Mouse (Mus musculus): ENCODE results near the gene Dctn2.

The Dctn2 gene

DNA sequence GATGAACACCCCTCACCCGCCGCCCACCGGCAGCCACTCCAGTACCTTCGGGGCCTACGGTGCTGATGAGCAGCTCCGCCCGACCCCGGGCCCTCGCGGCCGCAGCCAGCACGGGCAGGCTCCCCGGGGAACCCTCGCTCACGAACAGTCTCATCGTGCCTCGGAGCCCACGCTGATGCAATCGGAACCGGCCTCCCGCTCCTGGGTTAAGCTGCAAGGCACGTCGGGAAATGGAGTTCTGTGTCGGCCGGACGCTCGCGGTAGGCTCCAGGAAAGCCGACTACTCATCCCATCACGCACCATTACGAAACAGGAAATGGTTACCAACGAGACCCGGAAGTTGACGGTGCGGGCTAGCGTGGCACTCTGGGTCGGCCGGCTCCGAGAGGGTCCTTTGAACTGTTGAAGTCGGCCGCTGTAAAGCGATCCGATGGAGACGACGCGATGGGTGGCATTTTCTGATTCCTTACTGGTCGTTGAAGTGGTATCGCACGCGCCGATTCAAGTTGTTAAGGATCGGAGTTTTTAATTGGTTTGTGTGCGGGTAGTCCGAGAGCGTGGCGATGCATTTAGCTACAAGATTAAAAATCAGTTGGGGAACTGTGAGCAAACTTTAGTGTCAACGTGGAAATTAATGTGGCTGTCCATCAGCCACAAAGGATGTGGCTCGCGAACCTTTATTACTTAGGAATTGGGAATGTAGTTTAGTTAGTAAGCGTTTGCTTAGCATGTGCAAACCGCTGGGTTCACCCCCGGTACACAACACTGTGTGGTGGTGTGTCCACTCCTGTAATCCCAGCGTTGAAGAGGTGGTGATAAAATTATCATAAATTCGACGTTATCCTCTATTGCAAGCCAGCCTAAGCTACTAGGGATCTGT, 45.5 kb downstream of the Dctn2 start, which contains the start of gene Mars:
TSS of gene Mars (minus strand) at position 311 of the 880 bp plus-strand sequence.
- intact Hi-C loops (cut with DNase I): loop anchor here (2.0 to 5.0 kb wide), 2 partner anchors 21 to 44 kb away; partner anchors contain the start of gene Dctn2

DNA sequence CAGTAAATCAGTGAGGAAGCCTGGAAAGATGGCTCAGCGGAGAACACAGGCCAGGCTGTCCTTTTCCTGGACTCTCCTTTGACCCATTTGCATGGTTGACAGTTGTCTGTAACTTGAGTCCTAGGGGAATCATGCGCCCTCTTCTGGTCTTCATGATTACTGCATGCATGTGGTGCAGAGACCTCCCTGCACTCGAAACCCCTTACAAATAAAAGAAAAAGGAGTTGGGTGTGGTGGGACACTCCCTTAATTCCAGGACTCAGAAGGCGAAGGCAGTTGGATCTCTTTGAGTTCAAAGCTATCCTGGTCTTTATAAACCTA, 46.1 kb downstream of the Dctn2 start:
- intact Hi-C loops (cut with DNase I): loop anchor here (5.0 kb wide), 1 partner anchor 45 kb away; the partner anchor contains the start of gene Dctn2

DNA sequence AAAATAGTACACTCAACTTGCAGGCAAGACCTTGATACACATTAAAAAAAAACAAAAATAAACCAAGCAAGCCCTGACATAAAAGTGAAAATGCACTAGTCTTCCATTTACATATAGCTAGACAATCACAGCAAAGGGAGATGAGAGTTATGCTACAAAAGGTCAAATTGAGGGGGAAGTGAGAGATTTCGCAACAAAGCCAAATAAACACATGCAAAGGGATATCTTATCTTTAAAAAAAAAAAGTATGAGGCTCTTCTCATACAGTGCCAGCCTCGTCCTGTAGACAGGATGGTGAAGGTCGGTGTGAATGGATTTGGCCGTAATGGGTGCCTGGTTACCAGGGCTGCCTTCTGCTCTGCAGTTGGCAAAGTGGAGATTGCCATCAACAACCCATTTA, 46.7 kb downstream of the Dctn2 start:
- intact Hi-C loops (cut with DNase I): loop anchor here (5.0 kb wide), 1 partner anchor 46 kb away; the partner anchor contains the start of gene Dctn2

DNA sequence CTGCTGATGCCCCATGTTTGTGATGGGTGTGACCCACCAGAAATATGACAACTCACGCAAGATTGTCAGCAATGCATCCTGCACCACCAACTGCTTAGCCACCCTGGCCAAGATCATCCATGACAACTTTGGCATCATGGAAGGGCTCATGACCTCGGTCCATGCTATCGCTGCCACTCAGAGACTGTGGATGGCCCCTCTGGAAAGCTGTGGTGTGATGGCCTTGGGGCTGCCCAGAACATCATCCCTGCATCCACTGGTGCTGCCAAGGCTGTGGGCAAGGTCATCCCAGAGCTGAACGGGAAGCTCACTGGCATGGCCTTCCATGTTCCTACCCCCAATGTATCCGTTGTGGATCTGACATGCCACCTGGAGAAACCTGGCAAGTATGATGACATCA, 47.3 kb downstream of the Dctn2 start:
- intact Hi-C loops (cut with DNase I): loop anchor here (5.0 kb wide), 1 partner anchor 46 kb away; the partner anchor contains the start of gene Dctn2

DNA sequence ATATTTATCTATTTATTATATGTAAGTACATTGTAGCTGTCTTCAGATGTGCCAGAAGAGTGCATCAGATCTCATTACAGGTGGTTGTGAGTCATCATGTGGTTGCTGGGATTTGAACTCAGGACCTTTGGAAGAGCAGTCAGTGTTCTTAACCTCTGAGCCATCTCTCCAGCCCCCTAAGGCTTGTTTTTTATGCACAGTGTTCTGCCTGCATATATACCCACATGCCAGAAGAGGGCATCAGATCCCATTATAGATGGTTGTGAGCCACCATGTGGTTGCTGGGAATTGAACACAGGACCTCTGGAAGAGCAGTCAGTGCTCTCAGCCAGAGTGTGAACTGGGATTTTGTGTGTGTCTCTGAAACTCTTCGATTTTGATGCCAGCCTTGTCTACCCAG, 48.8 kb downstream of the Dctn2 start:
- intact Hi-C loops (cut with DNase I): loop anchor here (5.0 kb wide), 1 partner anchor 48 kb away; the partner anchor contains the start of gene Dctn2

- intact Hi-C loops (cut with DNase I): no loop called here
Observed at GRCm38 (mm10) chr10:127317277-127317676, 51.1 kb downstream of the Dctn2 start.

DNA sequence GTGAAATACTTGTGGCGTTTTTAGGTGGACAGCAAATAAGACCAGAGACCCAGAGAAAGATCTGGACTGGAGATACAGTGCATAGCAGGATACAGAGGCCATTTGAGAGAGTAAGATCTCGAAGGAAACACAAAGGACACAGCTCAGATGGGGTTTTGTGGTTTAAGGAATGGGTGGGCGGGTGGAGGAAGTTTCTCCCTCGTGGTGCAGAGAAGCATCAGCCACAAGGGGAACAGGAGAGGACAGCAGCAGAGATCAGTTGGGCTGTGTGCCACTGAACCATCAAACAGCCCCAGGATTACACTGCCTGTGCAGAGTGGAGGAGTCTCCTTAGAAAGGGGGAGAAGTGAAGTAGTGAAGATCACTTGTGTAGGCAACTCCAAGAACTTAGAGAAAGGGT, 51.8 kb downstream of the Dctn2 start:
- intact Hi-C loops (cut with DNase I): no loop called here

GRCm38 (mm10) chr10:127319969-127320368, 53.8 kb downstream of the Dctn2 start:
- intact Hi-C loops (cut with DNase I): no loop called here

DNA sequence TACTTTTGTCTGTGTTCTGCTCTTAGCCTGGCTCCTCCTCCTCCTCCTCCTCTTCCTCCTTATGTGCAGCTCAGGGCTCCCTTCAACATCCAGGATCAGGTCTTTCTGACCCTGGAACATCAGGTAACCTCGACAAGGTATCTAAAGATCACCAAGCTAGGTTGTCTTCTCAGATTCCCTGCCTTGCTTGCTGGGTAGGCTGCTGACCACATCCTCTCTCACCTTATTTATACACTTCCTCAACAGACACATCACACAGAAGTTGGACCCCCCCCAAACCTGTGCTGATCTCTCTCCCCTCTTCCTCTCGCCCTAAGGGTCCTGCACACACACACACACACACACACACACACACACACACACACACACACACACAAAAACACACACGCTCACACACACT, 55.5 kb downstream of the Dctn2 start, which contains the start of gene Arhgap9:
TSS of gene Arhgap9 (plus strand) at position 344 of the 400 bp plus-strand sequence.
- intact Hi-C loops (cut with DNase I): no loop called here

GRCm38 (mm10) chr10:127322178-127322577, 56.0 kb downstream of the Dctn2 start:
- intact Hi-C loops (cut with DNase I): no loop called here

DNA sequence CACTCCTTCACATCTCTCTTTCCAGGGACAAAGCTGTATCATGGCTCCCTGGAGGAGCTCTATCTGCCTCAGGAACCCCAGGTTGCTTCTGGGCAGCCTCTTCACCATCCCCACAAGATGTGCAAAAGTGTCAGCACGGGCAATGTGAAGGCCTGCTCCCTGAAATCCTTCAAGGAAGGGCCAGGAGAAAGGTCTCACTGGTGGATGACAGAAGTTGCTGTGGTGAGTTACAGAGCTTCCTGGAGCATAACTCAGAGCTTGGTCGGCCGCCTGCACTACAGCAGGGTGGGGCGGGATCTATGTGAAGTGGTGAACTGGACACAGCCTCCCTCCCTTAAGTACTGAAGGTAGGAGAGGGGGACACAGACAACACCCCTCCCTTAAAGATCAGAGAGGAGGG, 56.5 kb downstream of the Dctn2 start:
- intact Hi-C loops (cut with DNase I): no loop called here

- intact Hi-C loops (cut with DNase I): no loop called here
Observed at GRCm38 (mm10) chr10:127323131-127323855, 57.1 kb downstream of the Dctn2 start.

DNA sequence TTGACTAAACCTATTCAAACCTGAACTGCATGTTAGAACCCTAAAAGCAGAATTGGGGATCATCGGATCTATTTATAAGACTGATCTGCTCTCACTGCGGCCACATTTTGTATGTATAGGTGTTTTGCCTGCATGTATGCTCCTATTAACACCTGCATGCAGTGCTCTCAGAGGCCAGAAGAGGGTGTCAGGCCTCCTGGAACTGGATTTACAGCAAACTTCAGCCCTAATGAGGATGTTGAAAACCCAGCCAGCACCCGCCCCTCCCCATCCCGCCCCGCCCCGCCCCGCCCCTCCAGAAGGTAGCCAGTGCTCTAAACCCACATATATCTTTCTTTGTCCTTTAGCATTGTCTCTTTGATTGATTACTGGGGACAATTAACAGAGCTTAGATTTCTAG, 58.3 kb downstream of the Dctn2 start:
- intact Hi-C loops (cut with DNase I): no loop called here

- intact Hi-C loops (cut with DNase I): loop anchor here (5.0 kb wide), 1 partner anchor 148 kb away; no protein-coding TSS in a partner anchor
Observed at GRCm38 (mm10) chr10:127325454-127326016, 59.4 kb downstream of the Dctn2 start.

GRCm38 (mm10) chr10:127326017-127326801, 60.0 kb downstream of the Dctn2 start:
- intact Hi-C loops (cut with DNase I): loop anchor here (5.0 kb wide), 1 partner anchor 149 kb away; no protein-coding TSS in a partner anchor

- intact Hi-C loops (cut with DNase I): loop anchor here (5.0 kb wide), 1 partner anchor 150 kb away; no protein-coding TSS in a partner anchor
Observed at GRCm38 (mm10) chr10:127326828-127327227, 60.7 kb downstream of the Dctn2 start.

DNA sequence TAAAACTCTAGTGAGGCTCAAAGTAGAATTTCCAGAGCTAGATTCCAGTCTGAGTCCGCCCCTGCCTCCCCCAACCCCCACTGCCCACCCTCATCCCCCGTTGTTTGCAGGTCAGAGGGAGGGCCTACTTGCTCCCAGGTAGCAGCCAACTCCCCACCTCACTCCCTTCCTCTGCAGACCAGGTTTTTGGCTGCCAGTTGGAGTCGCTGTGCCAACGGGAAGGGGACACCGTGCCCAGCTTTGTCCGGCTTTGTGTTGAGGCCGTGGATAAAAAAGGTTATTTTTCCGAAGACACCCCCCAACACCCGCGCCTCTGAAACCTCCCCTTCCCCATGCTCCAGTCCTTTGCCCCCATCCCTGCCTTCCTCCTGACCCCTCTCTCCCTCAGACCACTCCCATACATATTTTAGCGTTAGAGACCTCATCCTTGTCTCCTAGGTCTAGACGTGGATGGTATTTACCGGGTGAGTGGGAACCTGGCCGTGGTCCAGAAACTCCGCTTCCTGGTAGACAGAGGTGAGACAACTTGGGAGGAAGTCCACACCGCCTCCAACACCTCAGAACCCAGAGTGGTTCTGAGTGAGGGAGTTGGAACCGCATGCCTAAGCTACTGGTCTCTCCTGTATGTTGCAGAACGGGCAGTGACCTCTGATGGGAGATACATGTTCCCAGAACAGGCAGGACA, 61.4 kb downstream of the Dctn2 start:
- intact Hi-C loops (cut with DNase I): loop anchor here (5.0 kb wide), 1 partner anchor 150 kb away; no protein-coding TSS in a partner anchor

DNA sequence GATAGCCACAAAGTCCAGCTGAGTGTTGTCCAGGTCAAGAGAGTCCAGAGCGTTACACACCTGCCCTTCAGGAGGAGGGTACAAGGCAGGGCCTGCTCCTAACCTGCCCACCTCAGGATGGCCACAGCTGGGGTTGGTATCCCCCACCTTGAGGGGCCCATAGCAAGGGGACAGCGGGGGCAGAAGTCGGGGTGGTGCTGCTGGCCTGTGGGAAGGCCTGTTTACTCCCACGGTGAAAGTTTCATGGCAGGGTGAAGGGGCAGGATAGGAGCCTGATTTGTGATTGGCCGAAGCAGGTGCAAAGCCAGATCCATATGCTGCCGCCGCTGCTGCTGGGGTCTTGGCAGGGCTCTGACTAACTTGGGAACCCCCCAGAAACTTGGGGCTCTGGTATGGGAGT, 64.0 kb downstream of the Dctn2 start:
- intact Hi-C loops (cut with DNase I): no loop called here
